Mouse (Mus musculus) midbrain, postnatal 0 days (tissue): ENCODE measurements around the gene Blm. TPM values are rescaled to one million over a fixed set of nuclear protein-coding genes. Genes with fewer than 3 reads are reported as not detected.

ENCODE experiments used
- ATAC-seq: fragments of 200-750 bp; cut with Nextera tagmentation; 2 replicates; pipeline ENCODE4 v1.8.0; 2017; ENCODE audit warnings: moderate number of reproducible peaks, mild to moderate bottlenecking, moderate TSS enrichment, moderate library complexity; ENCODE audit not compliant: low FRiP score
- DNase-seq: peaks from one replicate; pipeline ENCODE4 v3.0.0-alpha.2; 2015; ENCODE audit warnings: low spot score
- H3K27ac ChIP-seq: fragments of 300-500 bp; sonication (generic); 2 replicates; pipeline ENCODE4 v1.5.1; 2014; ENCODE audit warnings: low read depth, mild to moderate bottlenecking, low read length, mixed read lengths
- H3K27me3 ChIP-seq: fragments of 300-500 bp; sonication (generic); 2 replicates; pipeline ENCODE4 v1.6.1; 2014; ENCODE audit warnings: low read length, control low read depth, mixed read lengths; ENCODE audit not compliant: insufficient read depth
- H3K36me3 ChIP-seq: fragments of 300-500 bp; sonication (generic); 2 replicates; pipeline ENCODE4 v1.6.1; 2014; ENCODE audit warnings: low read length, control low read depth, mixed read lengths; ENCODE audit not compliant: insufficient read depth
- H3K4me1 ChIP-seq: fragments of 300-500 bp; sonication (generic); 2 replicates; pipeline ENCODE4 v1.6.1; 2014; ENCODE audit warnings: mild to moderate bottlenecking, control low read depth, antibody characterized with exemption, low read length, mixed read lengths; ENCODE audit not compliant: insufficient read depth
- H3K4me2 ChIP-seq: fragments of 300-500 bp; sonication (generic); 2 replicates; pipeline ENCODE4 v1.6.1; 2014; ENCODE audit warnings: low read depth, mild to moderate bottlenecking, low read length, mixed read lengths; ENCODE audit not compliant: poor library complexity, severe bottlenecking
- H3K4me3 ChIP-seq: fragments of 300-500 bp; sonication (generic); 2 replicates; pipeline ENCODE4 v1.5.1; 2014; ENCODE audit warnings: low read depth, mild to moderate bottlenecking, low read length, moderate library complexity
- H3K9ac ChIP-seq: fragments of 300-500 bp; sonication (generic); replicated peaks from 2 replicates; pipeline ENCODE4 v1.6.1; 2014; ENCODE audit warnings: mild to moderate bottlenecking, low read length, moderate library complexity, mixed read lengths; ENCODE audit not compliant: poor library complexity, severe bottlenecking
- H3K9me3 ChIP-seq: fragments of 300-500 bp; sonication (generic); 2 replicates; pipeline ENCODE4 v1.6.1; 2016; ENCODE audit warnings: low read length, control low read depth
- CTCF ChIP-seq: IDR thresholded peaks from 2 replicates; pipeline ENCODE4 v1.5.1; 2016; ENCODE audit warnings: antibody characterized with exemption, mild to moderate bottlenecking
- WGBS: fragments of 180-500 bp; shearing (Covaris S2); extraction: QIAGEN DNeasy Blood & Tissue Kit; methylation state at CpG from one replicate; pipeline ENCODE4 v1.1.7; 2014; 5-methylcytosine and 5-hydroxymethylcytosine counted together
- polyA plus RNA-seq: library from polyadenylated mRNA; unstranded; fragments of >200 nt; fragmentation: Nextera tagmentation; extraction: Ambion mirVana; gene quantifications from 2 replicates; pipeline ENCODE4 v1.2.1, GENCODE M21; 2015
- total RNA-seq: library from RNA; depleted of rRNA; stranded (reverse); fragments of >200 nt; gene quantifications from 2 replicates; pipeline ENCODE4 v1.2.3, GENCODE M21; 2014; rRNA removed

Blm gene
- total and polyA plus RNA-seq, 2 experiments from 2014 or later: 5.0 to 8.4 TPM

- H3K4me1 ChIP-seq: no peaks in the 10 kb centered on the region
- no peak for TF ChIP-seq CTCF
- no peak overlapping the region for H3K4me3 ChIP-seq
- 53% methylated on average over 5 of the region's 5 CpGs for WGBS
- DNase-seq (no peak), ATAC-seq (no peak)
- H3K9me3 ChIP-seq: no peaks in the 10 kb centered on the region
- no peak overlapping the region for H3K27ac ChIP-seq
- H3K4me2 ChIP-seq: no peak overlapping the region
- H3K36me3 ChIP-seq: no peaks in the 10 kb centered on the region
- no peaks in the 10 kb centered on the region for H3K27me3 ChIP-seq
- no peak overlapping the region for H3K9ac ChIP-seq
Observed at GRCm38 (mm10) chr7:80412781-80413180, 122.1 kb downstream of the Blm start.

GRCm38 (mm10) chr7:80412279-80412678 is 122.6 kb downstream of the Blm start:
- Histone ChIP-seq H3K4me2 (no peak overlapping the region), H3K9me3 (no peaks in the 10 kb centered on the region), H3K27me3 (no peaks in the 10 kb centered on the region), H3K4me1 (no peaks in the 10 kb centered on the region), H3K9ac (no peak overlapping the region), H3K4me3 (no peak overlapping the region), H3K36me3 (no peaks in the 10 kb centered on the region), H3K27ac (no peak overlapping the region)
- WGBS: 69% methylated on average over 10 of the region's 10 CpGs
- no peak for DNase-seq
- no peak for ATAC-seq
- TF ChIP-seq CTCF: no peak

GRCm38 (mm10) chr7:80410380-80410779 is 124.5 kb downstream of the Blm start:
- Histone ChIP-seq H3K4me2 (no peak overlapping the region), H3K27ac (no peak overlapping the region), H3K9ac (no peak overlapping the region), H3K9me3 (no peaks in the 10 kb centered on the region), H3K36me3 (no peaks in the 10 kb centered on the region), H3K27me3 (no peaks in the 10 kb centered on the region), H3K4me3 (no peak overlapping the region), H3K4me1 (no peaks in the 10 kb centered on the region)
- DNase-seq (no peak), ATAC-seq (no peak)
- WGBS: 79% methylated on average over 9 of the region's 9 CpGs
- TF ChIP-seq CTCF: no peak

DNA sequence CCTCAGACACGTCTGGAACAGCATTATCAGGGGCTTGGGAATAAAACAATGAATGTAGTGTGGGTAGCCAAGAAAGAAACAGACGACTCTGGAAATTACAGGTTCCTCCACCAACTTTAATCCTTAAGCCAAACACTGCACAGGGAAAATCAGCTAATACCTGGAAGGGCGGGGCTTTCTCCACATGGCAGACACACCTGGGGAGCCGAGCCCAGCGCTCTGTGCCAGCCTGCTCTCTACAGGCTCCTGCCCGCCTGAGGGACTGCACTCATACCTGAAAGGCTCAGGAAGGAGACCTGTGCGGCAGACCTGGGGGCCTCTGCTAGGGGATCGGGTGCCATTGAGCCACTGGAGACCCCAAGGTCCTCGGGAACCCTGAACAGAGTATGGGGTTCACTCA is 127.2 kb downstream of the Blm start:
- no peak overlapping the region for H3K4me2 ChIP-seq

DNA sequence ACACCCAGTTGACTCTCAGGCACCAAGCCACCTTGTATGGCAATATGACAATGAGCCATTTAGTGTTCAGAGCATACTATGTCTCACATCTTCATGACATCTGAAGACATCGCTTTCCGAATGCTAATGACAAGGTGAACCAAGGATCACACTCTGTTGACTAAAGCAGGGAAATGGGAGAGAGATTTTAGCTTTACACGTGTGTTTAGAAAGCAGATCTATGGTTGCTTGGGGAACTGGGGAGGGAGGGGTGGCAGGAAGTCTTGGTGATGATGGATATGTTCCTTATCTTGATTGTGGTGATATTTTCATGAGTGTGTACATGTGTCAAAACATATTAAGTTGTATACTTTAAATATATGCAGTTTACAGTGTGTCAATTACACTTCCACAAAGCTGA is 128.7 kb downstream of the Blm start:
- peaks cover 3% of the 10 kb centered on the region; the same call in 1 of the 2 replicates for H3K4me1 ChIP-seq
- H3K9me3 ChIP-seq: no peaks in the 10 kb centered on the region
- H3K36me3 ChIP-seq: no peaks in the 10 kb centered on the region
- 92% methylated on average over 3 of the region's 3 CpGs for WGBS
- no peak overlapping the region for H3K4me2 ChIP-seq
- H3K4me3 ChIP-seq: no peak overlapping the region
- no peak for TF ChIP-seq CTCF
- DNase-seq: no peak
- H3K27me3 ChIP-seq: no peaks in the 10 kb centered on the region
- H3K9ac ChIP-seq: no peak overlapping the region
- no peak overlapping the region for H3K27ac ChIP-seq
- no peak for ATAC-seq

More for the DNA sequence above, 127.2 kb downstream of the Blm start:
- H3K9ac ChIP-seq: no peak overlapping the region
- H3K27me3 ChIP-seq: no peaks in the 10 kb centered on the region
- no peak overlapping the region for H3K4me3 ChIP-seq
- H3K36me3 ChIP-seq: no peaks in the 10 kb centered on the region
- DNase-seq: no peak
- H3K9me3 ChIP-seq: no peaks in the 10 kb centered on the region
- no peak for ATAC-seq
- no peaks in the 10 kb centered on the region for H3K4me1 ChIP-seq
- TF ChIP-seq CTCF: no peak
- WGBS: 80% methylated on average over 9 of the region's 9 CpGs
- H3K27ac ChIP-seq: no peak overlapping the region

DNA sequence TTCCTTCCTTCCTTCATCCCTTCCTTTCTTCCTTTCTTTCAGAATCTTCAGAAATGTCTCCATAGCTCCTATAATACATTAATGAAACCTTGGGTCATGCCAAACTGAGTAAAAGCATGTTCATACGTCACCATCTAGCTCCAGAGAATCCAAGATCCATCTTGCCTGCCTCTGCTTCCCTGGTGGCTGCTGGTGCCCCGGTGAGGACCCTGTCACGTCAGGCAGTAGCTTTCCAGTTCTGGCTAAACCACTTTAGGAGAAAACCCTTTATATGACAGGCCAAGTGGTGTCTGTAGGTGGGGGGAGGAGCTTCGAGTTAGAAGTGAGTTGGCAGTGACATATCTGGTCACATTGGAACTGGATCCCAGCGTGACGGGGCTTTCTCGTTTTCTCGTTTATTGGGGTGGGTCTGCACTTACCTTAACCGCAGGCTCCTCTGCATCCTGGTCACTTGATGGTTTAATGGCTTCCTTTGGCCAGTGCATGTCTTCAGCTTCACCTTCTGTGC is 129.7 kb downstream of the Blm start, which contains the start of gene Furin:
Gene Furin (minus strand): TSS at position 249 of the 508 bp plus-strand sequence.
- Histone ChIP-seq H3K36me3 (no peaks in the 10 kb centered on the region), H3K27ac (no peak within 1 kb of the TSS), H3K4me2 (no peak within 1 kb of the TSS), H3K9me3 (no peaks in the 10 kb centered on the region), H3K9ac (no peak within 1 kb of the TSS), H3K27me3 (no peaks in the 10 kb centered on the region), H3K4me3 (no peak within 1 kb of the TSS), H3K4me1 (peaks cover 11% of the 10 kb centered on the region)
- DNase-seq (no peak), ATAC-seq (no peak)
- 78% methylated on average over 9 of the region's 9 CpGs for WGBS
- TF ChIP-seq CTCF: no peak

Other genes with a start within 250 kb of the Blm start
- 12.9 and 13.2 TPM in 2 replicates for gene Prc1, start 240.7 kb downstream of the Blm start, total RNA-seq
- gene Prc1, start 240.7 kb downstream of the Blm start, polyA plus RNA-seq: 13.3 and 14.1 TPM in 2 replicates
- 22.7 and 30.6 TPM in 2 replicates for gene Rccd1, start 210.7 kb downstream of the Blm start, total RNA-seq
- 7.4 and 7.9 TPM in 2 replicates for gene Rccd1, start 210.7 kb downstream of the Blm start, polyA plus RNA-seq
- 51.0 and 63.3 TPM in 2 replicates for gene Unc45a, start 194.1 kb downstream of the Blm start, total RNA-seq
- gene Unc45a, start 194.1 kb downstream of the Blm start, polyA plus RNA-seq: 54.6 and 55.9 TPM in 2 replicates
- 35.9 and 36.7 TPM in 2 replicates for gene Hddc3, start 192.0 kb downstream of the Blm start, total RNA-seq
- gene Hddc3, start 192.0 kb downstream of the Blm start, polyA plus RNA-seq: 15.1 and 16.8 TPM in 2 replicates
- gene Man2a2, start 163.7 kb downstream of the Blm start, total RNA-seq: 59.1 and 70.2 TPM in 2 replicates
- 13.7 and 16.6 TPM in 2 replicates for gene Man2a2, start 163.7 kb downstream of the Blm start, polyA plus RNA-seq
- gene Fes, start 147.2 kb downstream of the Blm start, total RNA-seq: 4.3 and 7.9 TPM in 2 replicates
- 3.1 and 3.7 TPM in 2 replicates for gene Fes, start 147.2 kb downstream of the Blm start, polyA plus RNA-seq
- 16.6 TPM in 2 replicates for gene Furin, start 129.7 kb downstream of the Blm start, total RNA-seq
- 5.0 and 6.0 TPM in 2 replicates for gene Furin, start 129.7 kb downstream of the Blm start, polyA plus RNA-seq
- 12.9 and 13.9 TPM in 2 replicates for gene Crtc3, start 153.8 kb upstream of the Blm start, total RNA-seq
- 13.0 and 13.2 TPM in 2 replicates for gene Crtc3, start 153.8 kb upstream of the Blm start, polyA plus RNA-seq